Mouse (Mus musculus) heart, adult 2 months (tissue): ENCODE data around the gene Dyrk3. TPM values are rescaled to one million over a fixed set of nuclear protein-coding genes. Genes with fewer than 3 reads are reported as not detected.
A peak's percentile ranks its signal among the peaks of the same experiment; 100 is the strongest.

Experiments used
- DNase-seq, 2 experiments: peaks; one replicate each; pipeline ENCODE4 v3.0.0; 2021
- H3K27ac ChIP-seq: fragments of 200-600 bp; 2 replicates; pipeline ENCODE4 v1.8.1; 2022
- H3K27me3 ChIP-seq: fragments of 200-500 bp; 2 replicates; pipeline ENCODE4 v1.6.1; 2012; ENCODE audit warnings: mild to moderate bottlenecking, low read length, inconsistent platforms, mixed read lengths; ENCODE audit not compliant: control insufficient read depth, insufficient read depth
- H3K36me3 ChIP-seq: fragments of 200-500 bp; 2 replicates; pipeline ENCODE4 v1.6.1; 2012; ENCODE audit warnings: low read length, inconsistent platforms; ENCODE audit not compliant: control insufficient read depth, insufficient read depth
- H3K4me1 ChIP-seq: fragments of 200-500 bp; 2 replicates; pipeline ENCODE4 v1.6.1; 2011; ENCODE audit warnings: low read length; ENCODE audit not compliant: control insufficient read depth, insufficient read depth
- H3K4me3 ChIP-seq: fragments of 200-600 bp; 2 replicates; pipeline ENCODE4 v1.8.1; 2022
- H3K79me2 ChIP-seq: fragments of 200-500 bp; replicated peaks from 2 replicates; pipeline ENCODE4 v1.6.1; 2012; ENCODE audit warnings: mild to moderate bottlenecking, inconsistent platforms, low read length, moderate library complexity, mixed read lengths; ENCODE audit not compliant: control insufficient read depth, insufficient read depth
- H3K9ac ChIP-seq: fragments of 200-500 bp; 2 replicates; pipeline ENCODE4 v1.6.1; 2012; ENCODE audit warnings: low read depth, mild to moderate bottlenecking, control low read depth, inconsistent platforms, low read length, mixed read lengths
- CTCF ChIP-seq: fragments of 200-600 bp; IDR thresholded peaks from 2 replicates; pipeline ENCODE4 v1.8.1; 2022; ENCODE audit warnings: antibody characterized with exemption, mild to moderate bottlenecking, moderate library complexity
- EP300 ChIP-seq: fragments of 200-500 bp; IDR thresholded peaks from 2 replicates; pipeline ENCODE4 v1.6.1; 2011; ENCODE audit warnings: low read depth, low read length, control low read depth; ENCODE audit not compliant: insufficient read depth
- POLR2A ChIP-seq: fragments of 200-500 bp; IDR thresholded peaks from 2 replicates; pipeline ENCODE4 v1.6.1; 2011; ENCODE audit warnings: mild to moderate bottlenecking, low read depth, low read length, control low read depth; ENCODE audit not compliant: insufficient read depth
- WGBS: fragments of 180-500 bp; shearing (Covaris S2); methylation state at CpG from one replicate; pipeline ENCODE4 v1.1.7; 2018; 5-methylcytosine and 5-hydroxymethylcytosine counted together
- intact Hi-C: fragments of 180-260 bp; cut with DNase I; formaldehyde crosslinking; loops from one replicate; pipeline ENCODE4 v1.15.1; 2025
- polyA plus RNA-seq: library from polyadenylated mRNA; depleted of rRNA; stranded (reverse); fragments of >200 nt; gene quantifications from 2 replicates; pipeline ENCODE4 v1.2.3, GENCODE M21; 2012
- total RNA-seq, 2 experiments: library from RNA; stranded (reverse); gene quantifications; 2 replicates each; pipeline ENCODE4 v1.2.3; 2021

Gene Dyrk3
- total and polyA plus RNA-seq, 3 experiments, result 0.16 to 0.70 (median 0.48) TPM

- Histone ChIP-seq H3K9ac (no peak overlapping the region), H3K4me1 (peaks cover 1% of the 10 kb centered on the region; the same call in 1 of the 2 replicates), H3K79me2 (no peaks in the 10 kb centered on the region), H3K27me3 (no peaks in the 10 kb centered on the region), H3K27ac (no peak overlapping the region), H3K4me3 (no peak overlapping the region), H3K36me3 (no peaks in the 10 kb centered on the region)
- intact Hi-C loops, result no loop called here
- TF ChIP-seq POLR2A, result no peak
- peak; percentile 60 for TF ChIP-seq CTCF
- TF ChIP-seq EP300, result no peak
- 50% methylated on average over 3 of the region's 3 CpGs for WGBS
- no peak for DNase-seq
Observed at GRCm38 (mm10) chr1:131121987-131122386, 16.2 kb downstream of the Dyrk3 start.

GRCm38 (mm10) chr1:131119026-131119425 is 19.1 kb downstream of the Dyrk3 start:
- H3K27me3 ChIP-seq, result no peaks in the 10 kb centered on the region
- intact Hi-C loops, result loop anchor here (1.0 to 5.0 kb wide), 3 partner anchors 35 to 128 kb away; partner anchors contain the start of gene Rassf5
- peak; percentile 65 for TF ChIP-seq CTCF
- no peak for TF ChIP-seq EP300
- H3K4me3 ChIP-seq, result no peak overlapping the region
- no peak overlapping the region for H3K9ac ChIP-seq
- WGBS, result 64% methylated on average over 2 of the region's 2 CpGs
- no peaks in the 10 kb centered on the region for H3K36me3 ChIP-seq
- H3K4me1 ChIP-seq, result peaks cover 2% of the 10 kb centered on the region; the same call in 1 of the 2 replicates
- no peaks in the 10 kb centered on the region for H3K79me2 ChIP-seq
- peak in 1 of 2 experiments; percentile 41 for DNase-seq
- no peak overlapping the region for H3K27ac ChIP-seq

GRCm38 (mm10) chr1:131118530-131118929 is 19.6 kb downstream of the Dyrk3 start:
- no peak for TF ChIP-seq POLR2A
- no peak for TF ChIP-seq EP300
- TF ChIP-seq CTCF, result no peak
- Histone ChIP-seq H3K36me3 (no peaks in the 10 kb centered on the region), H3K4me1 (peaks cover 2% of the 10 kb centered on the region; the same call in 1 of the 2 replicates), H3K79me2 (no peaks in the 10 kb centered on the region), H3K9ac (no peak overlapping the region), H3K4me3 (no peak overlapping the region), H3K27ac (no peak overlapping the region), H3K27me3 (no peaks in the 10 kb centered on the region)
- 42% methylated on average over 10 of the region's 10 CpGs for WGBS
- intact Hi-C loops, result loop anchor here (5.0 kb wide), 2 partner anchors 89 to 129 kb away; partner anchors contain the start of gene Rassf5
- DNase-seq, result no peak

- H3K9ac ChIP-seq, result peak overlapping the region; percentile 63
- peaks cover 4% of the 10 kb centered on the region; the same call in 1 of the 2 replicates for H3K4me1 ChIP-seq
- WGBS, result 27% methylated on average over 13 of the region's 13 CpGs
- H3K79me2 ChIP-seq, result no peaks in the 10 kb centered on the region
- intact Hi-C loops, result loop anchor here (1.0 to 5.0 kb wide), 5 partner anchors 22 to 145 kb away; partner anchors contain the start of genes Dyrk3 and Rassf5
- H3K27ac ChIP-seq, result peak overlapping the region; percentile 84
- H3K27me3 ChIP-seq, result no peaks in the 10 kb centered on the region
- DNase-seq, result peak; percentile 64 to 72
- TF ChIP-seq EP300 (no peak), POLR2A (no peak), CTCF (no peak)
- H3K4me3 ChIP-seq, result no peak overlapping the region
- H3K36me3 ChIP-seq, result peaks cover 2% of the 10 kb centered on the region; the same call in 1 of the 2 replicates
Observed at GRCm38 (mm10) chr1:131116430-131117011, 21.6 kb downstream of the Dyrk3 start.

- TF ChIP-seq EP300 (peak; percentile 68; the same call in 1 of the 2 replicates), CTCF (peak; percentile 73), POLR2A (no peak)
- DNase-seq, result peak; percentile 59 to 65
- Histone ChIP-seq H3K27ac (peak overlapping the region; percentile 58), H3K27me3 (no peaks in the 10 kb centered on the region), H3K4me3 (no peak overlapping the region), H3K79me2 (no peaks in the 10 kb centered on the region), H3K4me1 (peaks cover 6% of the 10 kb centered on the region), H3K36me3 (peaks cover 2% of the 10 kb centered on the region; the same call in 1 of the 2 replicates), H3K9ac (no peak overlapping the region)
- WGBS, result 8% methylated on average over 6 of the region's 6 CpGs
- intact Hi-C loops, result loop anchor here (1.0 to 5.0 kb wide), 5 partner anchors 22 to 145 kb away; partner anchors contain the start of genes Dyrk3 and Rassf5
Observed at GRCm38 (mm10) chr1:131115932-131116331, 22.2 kb downstream of the Dyrk3 start.

GRCm38 (mm10) chr1:131112576-131112975 is 25.6 kb downstream of the Dyrk3 start:
- Histone ChIP-seq H3K27me3 (no peaks in the 10 kb centered on the region), H3K79me2 (no peaks in the 10 kb centered on the region), H3K4me3 (no peak overlapping the region), H3K4me1 (peaks cover 8% of the 10 kb centered on the region), H3K27ac (peak overlapping the region; percentile 23; the same call in 1 of the 2 replicates), H3K36me3 (peaks cover 2% of the 10 kb centered on the region; the same call in 1 of the 2 replicates), H3K9ac (no peak overlapping the region)
- TF ChIP-seq EP300 (no peak), CTCF (peak; percentile 63), POLR2A (no peak)
- DNase-seq, result peak in 1 of 2 experiments; percentile 52
- intact Hi-C loops, result no loop called here
- 12% methylated on average over 6 of the region's 6 CpGs for WGBS
